Mouse (Mus musculus): ENCODE results near the gene Nfya. TPM values are rescaled to one million over a fixed set of nuclear protein-coding genes. Genes with fewer than 3 reads are reported as not detected.
"Not testable (repeated sequence)": the region's sequence is repeated elsewhere in the genome, so short reads cannot be mapped to it uniquely, and the experiment has no call there.

Nfya gene
- total and polyA plus RNA-seq, 2 experiments from 2014 or later, result 5.0 to 29.0 TPM

DNA sequence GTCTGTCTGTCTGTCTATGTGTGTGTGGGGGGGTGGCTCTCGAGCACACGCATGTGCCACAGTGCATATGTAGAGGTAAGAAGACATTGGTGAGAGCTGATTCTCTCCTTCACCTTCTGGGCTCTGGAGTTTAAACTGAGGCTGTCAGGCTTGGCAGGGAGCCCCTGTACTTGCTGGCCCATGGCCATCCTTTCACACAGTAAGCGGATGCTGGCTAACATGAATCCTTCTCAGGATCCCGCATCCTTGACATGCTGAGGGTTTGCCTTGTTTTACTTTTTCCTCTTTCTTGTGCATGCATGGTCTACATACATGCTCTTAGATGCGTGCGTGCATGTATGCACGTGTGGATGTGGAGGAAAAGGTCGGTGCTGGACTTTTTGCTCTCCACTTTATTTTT lies 46.7 kb downstream of the Nfya start:
- H3K9ac ChIP-seq (replicated peaks; ENCODE audit: low read length), result no peak overlapping the region
- 68% methylated on average over 8 of the region's 8 CpGs for WGBS
- H3K27ac ChIP-seq, result no peak overlapping the region
- H3K4me1 ChIP-seq (ENCODE audit: insufficient read depth, low read length), result no peaks in the 10 kb centered on the region
- DNase-seq (ENCODE audit: low spot score) (peak; percentile 71), ATAC-seq (no peak)
- no peak for TF ChIP-seq CTCF (IDR thresholded peaks at IDR 0.05; ENCODE audit: low read depth)
- no peak overlapping the region for H3K4me2 ChIP-seq (ENCODE audit: low read depth, low read length)
- H3K27me3 ChIP-seq (ENCODE audit: insufficient read depth, low read length), result no peaks in the 10 kb centered on the region
- H3K4me3 ChIP-seq (ENCODE audit: low read length), result no peak overlapping the region
- no peaks in the 10 kb centered on the region for H3K36me3 ChIP-seq (ENCODE audit: insufficient read depth, low read length)
- no peaks in the 10 kb centered on the region for H3K9me3 ChIP-seq (ENCODE audit: low read length)

DNA sequence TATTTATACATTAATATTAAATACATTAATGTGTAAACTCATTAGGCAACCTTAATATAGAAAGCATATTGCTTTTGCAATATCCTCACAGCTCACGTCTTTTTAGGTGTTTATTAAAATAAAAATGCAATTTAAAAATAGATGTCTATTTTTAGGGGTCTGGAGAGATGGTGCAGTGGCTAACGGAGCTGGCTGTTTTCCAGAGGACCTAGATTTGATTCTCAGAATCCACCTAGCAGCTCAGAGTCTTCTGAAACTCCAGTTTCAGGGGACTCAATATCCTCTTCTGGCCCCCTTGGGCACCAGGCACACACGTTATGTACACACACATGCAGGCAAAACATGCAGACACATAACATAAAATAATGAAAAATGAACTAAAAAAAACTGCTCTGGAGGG lies 47.4 kb downstream of the Nfya start:
- TF ChIP-seq CTCF (IDR thresholded peaks at IDR 0.05; ENCODE audit: low read depth), result no peak
- Histone ChIP-seq H3K27ac (no peak overlapping the region), H3K4me2 (ENCODE audit: low read depth, low read length) (no peak overlapping the region), H3K9ac (replicated peaks; ENCODE audit: low read length) (no peak overlapping the region), H3K27me3 (ENCODE audit: insufficient read depth, low read length) (no peaks in the 10 kb centered on the region), H3K4me3 (ENCODE audit: low read length) (no peak overlapping the region), H3K4me1 (ENCODE audit: insufficient read depth, low read length) (no peaks in the 10 kb centered on the region), H3K36me3 (ENCODE audit: insufficient read depth, low read length) (no peaks in the 10 kb centered on the region), H3K9me3 (ENCODE audit: low read length) (no peaks in the 10 kb centered on the region)
- no peak for ATAC-seq
- peak; percentile 8 for DNase-seq (ENCODE audit: low spot score)
- WGBS, result 65% methylated on average over 3 of the region's 3 CpGs

DNA sequence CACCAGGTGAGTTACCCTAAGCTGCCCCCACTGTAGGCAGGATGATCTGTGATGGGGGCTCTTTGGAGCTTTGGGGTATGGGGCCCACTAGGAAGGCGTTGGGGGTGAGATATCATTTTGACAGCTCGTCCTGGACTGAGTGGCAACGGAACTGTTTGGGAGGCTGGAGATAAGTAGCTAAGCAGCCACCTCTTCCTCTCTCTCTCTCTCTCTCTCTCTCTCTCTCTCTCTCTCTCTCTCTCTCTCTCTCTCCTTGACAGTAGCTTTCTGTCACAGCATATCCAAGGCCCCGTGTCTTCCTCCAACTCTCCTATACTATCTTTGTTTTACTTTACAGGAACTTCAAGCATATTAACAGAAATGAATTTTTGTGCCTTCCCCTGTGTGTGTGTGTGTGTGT lies 49.2 kb downstream of the Nfya start:
- H3K9ac ChIP-seq (replicated peaks; ENCODE audit: low read length), result no peak overlapping the region
- 82% methylated on average over 4 of the region's 4 CpGs for WGBS
- H3K4me2 ChIP-seq (ENCODE audit: low read depth, low read length), result no peak overlapping the region
- TF ChIP-seq CTCF (IDR thresholded peaks at IDR 0.05; ENCODE audit: low read depth), result no peak
- DNase-seq (ENCODE audit: low spot score) (no peak), ATAC-seq (no peak)
- no peaks in the 10 kb centered on the region for H3K27me3 ChIP-seq (ENCODE audit: insufficient read depth, low read length)
- no peaks in the 10 kb centered on the region for H3K36me3 ChIP-seq (ENCODE audit: insufficient read depth, low read length)
- no peak overlapping the region for H3K27ac ChIP-seq
- H3K4me1 ChIP-seq (ENCODE audit: insufficient read depth, low read length), result no peaks in the 10 kb centered on the region
- H3K4me3 ChIP-seq (ENCODE audit: low read length), result no peak overlapping the region
- H3K9me3 ChIP-seq (ENCODE audit: low read length), result no peaks in the 10 kb centered on the region

DNA sequence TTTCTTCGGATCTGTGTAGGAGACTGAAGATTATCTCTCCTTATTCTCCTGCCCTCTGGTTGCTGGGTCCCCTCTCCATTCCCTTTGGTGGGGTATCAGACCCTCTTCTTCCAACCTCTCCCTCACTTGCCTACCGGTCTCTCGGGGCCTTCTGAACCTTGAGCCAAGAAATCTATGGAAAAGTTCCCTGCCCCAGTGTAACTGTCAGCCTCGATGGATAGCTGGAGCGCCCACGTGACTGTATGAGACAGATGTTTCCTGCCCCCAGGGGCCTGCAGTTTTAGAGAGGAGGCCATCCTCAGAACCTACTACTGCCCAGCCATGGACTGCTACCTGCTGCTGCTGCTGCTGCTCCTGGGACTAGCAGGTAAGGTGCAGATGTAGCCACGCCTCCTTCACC lies 50.1 kb downstream of the Nfya start, which contains the start of gene Treml1:
Gene Treml1 (plus strand): TSS at position 301 of the 400 bp plus-strand sequence.
- 84% methylated on average over 7 of the region's 7 CpGs for WGBS
- no peak within 1 kb of the TSS for H3K27ac ChIP-seq
- no peak within 1 kb of the TSS for H3K9ac ChIP-seq (replicated peaks; ENCODE audit: low read length)
- no peak for DNase-seq (ENCODE audit: low spot score)
- no peak for ATAC-seq
- no peaks in the 10 kb centered on the region for H3K9me3 ChIP-seq (ENCODE audit: low read length)
- no peaks in the 10 kb centered on the region for H3K4me1 ChIP-seq (ENCODE audit: insufficient read depth, low read length)
- no peak within 1 kb of the TSS for H3K4me3 ChIP-seq (ENCODE audit: low read length)
- no peaks in the 10 kb centered on the region for H3K27me3 ChIP-seq (ENCODE audit: insufficient read depth, low read length)
- no peak within 1 kb of the TSS for H3K4me2 ChIP-seq (ENCODE audit: low read depth, low read length)
- TF ChIP-seq CTCF (IDR thresholded peaks at IDR 0.05; ENCODE audit: low read depth), result no peak
- H3K36me3 ChIP-seq (ENCODE audit: insufficient read depth, low read length), result no peaks in the 10 kb centered on the region

DNA sequence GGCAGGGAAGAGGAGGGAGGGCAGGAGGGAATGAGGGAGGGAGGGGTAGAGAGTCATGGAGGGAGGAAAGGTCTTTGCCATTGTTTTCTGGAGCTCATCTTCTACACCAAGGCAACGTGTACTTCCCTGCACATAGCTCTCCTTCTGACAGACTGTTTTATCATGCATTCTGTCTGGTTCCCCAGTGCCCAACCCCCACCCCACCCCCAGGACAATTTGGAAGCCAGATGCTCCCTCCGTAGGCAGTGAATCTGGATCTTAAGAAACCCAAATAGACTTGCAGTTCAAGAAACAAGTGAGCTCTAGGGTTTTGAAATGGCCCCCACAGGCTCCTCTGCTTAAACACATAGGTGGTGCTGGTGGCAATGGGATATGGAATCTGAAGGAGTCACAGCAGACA lies 51.8 kb downstream of the Nfya start:
- DNase-seq (ENCODE audit: low spot score) (no peak), ATAC-seq (no peak)
- Histone ChIP-seq H3K9me3 (ENCODE audit: low read length) (no peaks in the 10 kb centered on the region), H3K27me3 (ENCODE audit: insufficient read depth, low read length) (no peaks in the 10 kb centered on the region), H3K9ac (replicated peaks; ENCODE audit: low read length) (no peak overlapping the region), H3K36me3 (ENCODE audit: insufficient read depth, low read length) (no peaks in the 10 kb centered on the region), H3K4me3 (ENCODE audit: low read length) (no peak overlapping the region), H3K4me2 (ENCODE audit: low read depth, low read length) (no peak overlapping the region), H3K4me1 (ENCODE audit: insufficient read depth, low read length) (no peaks in the 10 kb centered on the region), H3K27ac (no peak overlapping the region)
- no peak for TF ChIP-seq CTCF (IDR thresholded peaks at IDR 0.05; ENCODE audit: low read depth)
- 43% methylated on average over 2 of the region's 2 CpGs for WGBS

DNA sequence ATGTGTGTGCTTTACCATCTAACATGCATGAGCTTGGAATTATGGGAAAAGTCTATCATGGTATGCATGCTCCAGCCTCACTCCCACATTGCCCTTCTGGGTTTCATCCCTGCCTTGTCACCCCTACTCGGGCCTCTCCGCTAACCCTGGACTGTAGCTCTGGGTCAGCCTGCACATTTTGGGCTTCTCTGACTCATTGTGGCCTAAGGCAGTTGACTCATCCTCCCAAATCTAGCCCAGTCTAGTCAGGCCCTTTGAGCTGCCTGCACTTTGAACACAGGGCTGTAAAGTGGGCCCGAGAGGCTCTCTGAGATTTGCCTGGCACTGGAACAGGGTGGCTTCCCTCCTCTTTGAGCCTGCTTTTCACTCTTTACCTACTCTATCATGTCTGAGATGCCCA lies 53.9 kb downstream of the Nfya start:
- 90% methylated on average over 3 of the region's 3 CpGs for WGBS

DNA sequence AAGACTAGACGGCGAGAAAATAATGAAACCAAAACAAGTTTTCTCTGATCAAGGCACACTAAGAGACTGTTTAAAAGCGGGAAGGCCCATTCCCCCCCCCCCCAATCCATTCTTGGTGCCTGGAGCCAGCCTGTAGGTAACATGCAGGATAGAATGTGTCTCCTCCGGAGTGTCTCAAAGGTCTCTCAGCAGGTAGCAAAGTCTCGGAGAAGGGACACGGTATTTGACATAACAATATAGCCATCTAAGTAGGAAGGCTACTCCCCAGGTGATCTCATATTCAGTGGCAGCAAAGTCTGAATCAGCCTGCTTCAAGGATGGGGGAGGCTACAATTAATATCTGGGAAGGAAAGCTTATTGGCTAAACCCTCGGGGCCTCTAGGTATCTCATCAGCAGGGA lies 56.7 kb downstream of the Nfya start:
- H3K9ac ChIP-seq (replicated peaks; ENCODE audit: low read length); H3K27me3 ChIP-seq (ENCODE audit: insufficient read depth, low read length); H3K27ac ChIP-seq; H3K4me3 ChIP-seq (ENCODE audit: low read length); DNase-seq (ENCODE audit: low spot score); H3K4me2 ChIP-seq (ENCODE audit: low read depth, low read length); H3K9me3 ChIP-seq (ENCODE audit: low read length); H3K36me3 ChIP-seq (ENCODE audit: insufficient read depth, low read length); ATAC-seq; H3K4me1 ChIP-seq (ENCODE audit: insufficient read depth, low read length): not testable (repeated sequence)
- WGBS, result 52% methylated on average over 7 of the region's 7 CpGs

More for the DNA sequence above, 53.9 kb downstream of the Nfya start:
- Histone ChIP-seq H3K36me3 (ENCODE audit: insufficient read depth, low read length) (no peaks in the 10 kb centered on the region), H3K9me3 (ENCODE audit: low read length) (no peaks in the 10 kb centered on the region), H3K27me3 (ENCODE audit: insufficient read depth, low read length) (no peaks in the 10 kb centered on the region), H3K9ac (replicated peaks; ENCODE audit: low read length) (no peak overlapping the region), H3K4me3 (ENCODE audit: low read length) (no peak overlapping the region), H3K4me1 (ENCODE audit: insufficient read depth, low read length) (no peaks in the 10 kb centered on the region), H3K4me2 (ENCODE audit: low read depth, low read length) (no peak overlapping the region), H3K27ac (no peak overlapping the region)
- DNase-seq (ENCODE audit: low spot score) (no peak), ATAC-seq (no peak)
- no peak for TF ChIP-seq CTCF (IDR thresholded peaks at IDR 0.05; ENCODE audit: low read depth)

All from hindbrain, postnatal 0 days (tissue).